Mouse (Mus musculus) spleen, adult 2 months (tissue): ENCODE measurements around the gene Acot4.

Experiments
- CTCF ChIP-seq: fragments of 200-500 bp; IDR thresholded peaks from 2 replicates; pipeline ENCODE4 v1.5.1; 2011; ENCODE audit warnings: mild to moderate bottlenecking, inconsistent platforms; ENCODE audit not compliant: insufficient read depth, insufficient read length, insufficient replicate concordance; ENCODE audit errors: extremely low read depth
- POLR2A ChIP-seq: fragments of 200-500 bp; IDR thresholded peaks from 2 replicates; pipeline ENCODE4 v1.6.1; 2011; ENCODE audit warnings: low read depth, low read length, inconsistent platforms

DNA sequence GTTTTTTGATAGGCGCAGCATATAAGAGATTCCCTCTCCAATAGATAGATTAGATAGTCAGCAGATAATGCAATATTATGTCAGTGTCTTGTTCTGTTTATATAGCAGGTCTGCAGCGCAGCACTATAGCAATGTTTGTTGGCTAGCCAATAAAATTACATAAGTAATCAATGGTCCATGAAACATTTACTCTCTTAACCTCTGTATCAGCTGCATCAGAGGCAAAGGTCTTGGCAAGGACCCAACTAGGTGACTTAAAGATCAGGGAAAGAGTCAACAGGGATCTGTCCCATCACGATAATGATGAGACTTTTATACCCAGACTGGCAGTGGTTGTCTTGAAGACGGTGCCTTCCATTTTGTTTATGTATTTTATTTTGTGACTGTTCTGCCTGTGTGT is 5.3 kb upstream of the Acot4 start:
- TF ChIP-seq CTCF: no peak
- TF ChIP-seq POLR2A: no peak
